Mouse (Mus musculus) G1E-ER4 (cell line): ENCODE measurements at regions not wholly inside any gene's neighbourhood (a gene's known extent, or its start where the extent isn't known, plus 50 kb on each side); places are given as distances from the start of the nearest gene placed in this dataset.
A peak's percentile ranks its signal among the peaks of the same experiment; 100 is the strongest.

Experiments used
- GATA1 ChIP-seq: IDR thresholded peaks from one replicate; pipeline ENCODE4 v1.8.0; 2012; ENCODE audit warnings: low read length, inconsistent platforms

DNA sequence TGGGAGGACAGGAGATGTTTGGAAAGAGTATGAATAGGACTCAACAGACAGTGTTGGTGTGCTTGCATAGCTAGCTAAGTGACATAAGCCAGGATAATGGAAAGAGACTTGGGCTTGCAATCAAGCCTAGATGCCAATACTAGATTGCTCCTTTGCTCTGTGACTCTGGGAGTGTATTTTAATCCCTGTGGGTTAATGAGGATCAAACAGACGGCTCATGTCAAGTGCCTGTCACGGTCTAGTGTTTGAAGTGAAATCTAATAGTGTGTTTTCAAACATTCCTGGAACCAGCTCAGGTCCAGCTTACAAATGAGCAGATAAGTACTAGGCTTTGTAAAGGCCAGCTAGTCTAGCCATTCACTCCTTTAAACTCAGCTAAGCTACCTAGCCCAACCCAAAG lies 64.1 kb upstream of the Ranbp3l start:
- TF ChIP-seq GATA1: no peak

DNA sequence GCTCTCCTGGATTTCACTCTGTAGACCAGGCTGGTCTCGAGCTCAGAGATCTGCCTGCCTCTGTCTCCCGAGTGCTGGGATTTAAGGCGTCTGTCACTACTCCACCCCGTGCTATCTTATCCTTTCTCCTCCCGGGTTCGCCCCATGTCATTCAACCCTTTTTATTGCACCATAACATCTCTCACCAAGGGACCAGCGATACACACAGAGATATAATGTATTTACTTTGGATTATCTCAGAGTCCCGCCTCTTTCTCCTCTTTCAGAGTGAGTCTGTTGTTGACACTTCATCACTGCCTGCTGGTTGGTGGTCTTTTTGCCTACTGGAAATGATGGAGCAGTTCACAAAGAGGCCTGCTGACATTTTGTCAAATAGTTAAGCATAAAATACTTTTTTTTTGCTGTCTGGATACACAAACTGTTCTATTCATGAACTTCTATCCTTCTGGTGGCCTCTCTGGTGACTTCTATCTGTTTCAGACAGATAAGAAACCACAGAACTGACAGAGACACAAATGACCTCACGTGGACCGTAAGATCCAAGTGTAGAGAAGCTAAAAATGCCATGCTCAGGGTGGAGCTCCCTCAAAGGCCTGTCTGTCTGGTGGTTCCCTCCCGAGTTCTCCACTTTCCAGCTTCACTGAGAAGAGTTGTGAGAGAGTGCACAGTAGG lies 70.1 kb upstream of the Ranbp3l start:
- TF ChIP-seq GATA1: peak; percentile 45

DNA sequence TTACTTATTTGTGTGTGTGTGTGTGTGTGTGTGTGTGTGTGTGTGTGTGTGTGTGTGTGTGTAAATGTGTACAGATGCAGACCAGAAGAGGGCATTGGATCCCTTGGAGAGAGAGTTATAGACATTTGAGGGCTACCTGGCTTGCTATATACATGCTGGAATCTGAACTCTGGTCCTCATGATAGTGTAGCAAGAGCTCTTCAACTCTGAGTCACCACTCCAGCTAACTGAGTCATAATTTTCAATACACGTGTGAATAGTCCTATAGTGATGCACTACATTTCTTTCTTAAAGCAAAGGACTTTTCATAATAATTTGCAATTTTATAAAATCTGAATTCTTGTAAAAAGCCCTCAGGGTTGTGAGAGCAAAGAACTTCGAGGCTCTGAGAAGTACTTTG lies 70.9 kb upstream of the Ranbp3l start:
- no peak for TF ChIP-seq GATA1

DNA sequence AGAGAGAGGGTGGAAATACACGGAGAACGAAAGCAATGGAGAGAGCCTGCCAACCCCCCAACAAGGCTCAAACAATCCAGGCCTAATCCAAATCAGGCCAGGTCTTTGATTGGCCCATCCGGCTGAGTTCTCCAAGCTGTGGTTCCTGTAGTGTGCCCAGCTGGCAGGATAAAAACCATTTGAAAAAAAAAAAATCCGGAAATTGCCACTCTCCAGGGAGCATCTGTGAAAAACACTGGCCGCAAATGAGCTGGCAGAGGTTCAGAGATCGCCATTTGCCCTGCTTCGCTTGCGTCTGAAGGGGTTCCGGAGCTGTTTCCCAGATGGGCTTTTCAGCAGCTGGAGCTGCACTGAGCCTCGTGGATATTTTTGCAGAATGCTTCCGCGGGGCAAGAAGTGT lies 71.4 kb upstream of the Ranbp3l start:
- no peak for TF ChIP-seq GATA1

DNA sequence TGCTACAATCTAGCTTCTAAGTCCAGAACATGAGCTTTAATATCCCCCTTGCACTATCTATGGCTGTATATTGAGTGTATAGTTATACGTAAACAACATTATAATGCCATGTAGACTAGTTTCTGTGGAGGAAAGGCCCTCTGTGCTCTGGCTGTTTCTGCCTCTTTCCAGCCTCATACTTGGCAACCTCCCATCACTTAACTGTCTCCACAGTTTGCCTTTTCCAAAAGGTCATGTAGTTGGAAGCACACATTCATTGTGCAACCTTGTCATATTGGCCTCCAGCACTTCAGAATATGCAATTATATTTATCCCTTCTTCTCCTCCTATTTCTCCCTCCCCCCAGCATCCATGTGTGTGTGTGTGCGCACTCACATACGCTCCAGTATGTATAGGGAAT lies 82.2 kb upstream of the Ranbp3l start:
- TF ChIP-seq GATA1: no peak

DNA sequence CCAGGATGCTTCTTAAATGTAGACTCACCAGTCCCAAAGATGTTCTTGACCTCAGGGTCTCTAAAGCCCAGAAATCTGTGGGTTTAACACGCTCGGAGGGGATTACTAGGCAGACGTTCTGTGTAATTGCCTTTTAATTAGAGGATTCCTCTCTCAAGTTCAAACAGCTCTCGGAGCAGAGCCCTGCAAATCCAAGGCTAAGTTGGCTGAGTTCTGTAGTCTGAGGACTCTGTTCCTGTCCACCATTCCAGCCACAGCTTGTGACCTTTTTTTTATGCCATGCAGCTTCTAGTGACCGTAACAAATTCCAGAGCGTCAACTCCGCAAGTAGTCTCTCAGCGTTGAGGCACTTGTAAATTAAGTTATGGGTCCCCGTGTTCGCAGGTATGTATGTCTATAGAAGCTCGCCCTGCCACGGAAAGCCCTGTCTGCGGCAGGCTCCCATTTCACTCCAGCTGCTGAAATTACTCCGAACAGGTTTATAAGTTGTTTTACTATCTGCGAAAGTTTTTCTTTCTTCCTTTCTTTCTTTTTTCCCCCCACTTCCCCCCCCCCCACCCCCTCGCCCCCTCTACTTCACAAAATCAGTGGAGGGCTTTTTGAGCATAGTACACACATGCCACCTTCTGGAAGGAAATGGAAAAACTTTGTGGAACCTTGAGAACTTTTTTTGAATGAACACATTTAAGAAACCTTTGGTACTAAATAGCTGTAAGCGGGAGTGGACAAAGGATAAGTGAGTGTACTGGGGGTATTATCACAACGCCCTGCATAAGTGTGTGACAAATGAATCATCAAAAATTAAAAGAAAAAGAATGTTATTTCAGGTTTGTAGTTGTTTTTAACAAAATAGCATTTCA lies 82.9 kb upstream of the Ranbp3l start:
- no peak for TF ChIP-seq GATA1

DNA sequence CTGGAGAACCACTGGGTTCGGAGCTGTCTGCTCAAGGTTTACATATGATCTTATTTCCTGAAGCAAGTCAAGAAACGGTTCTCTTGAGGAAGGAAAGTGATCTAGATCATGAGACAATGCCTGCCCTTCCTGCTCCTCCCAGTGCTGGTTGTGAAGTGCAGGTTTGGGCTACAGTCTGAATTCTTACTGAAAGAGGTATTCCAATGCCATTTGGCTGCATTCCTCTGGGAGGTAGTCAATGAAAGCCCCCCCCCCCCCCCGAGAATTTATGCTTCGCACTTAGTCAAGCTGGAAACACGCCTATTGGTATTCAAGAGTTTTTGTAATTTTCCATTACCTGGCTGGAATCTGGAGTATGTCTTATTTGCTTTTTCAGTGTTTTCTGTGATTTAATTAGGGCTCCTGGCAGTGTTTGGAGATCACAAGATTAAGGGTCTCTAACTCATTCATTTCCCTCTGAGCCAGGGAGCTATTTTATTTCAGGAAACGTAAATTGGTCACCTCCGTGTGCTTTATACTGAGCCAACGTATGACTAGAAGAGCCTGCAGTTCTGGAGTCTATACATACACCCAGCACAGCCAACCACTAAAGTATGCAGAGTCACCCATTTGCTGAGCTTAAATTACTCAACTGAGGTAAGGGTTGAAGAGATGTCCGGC lies 84.7 kb upstream of the Ranbp3l start:
- no peak for TF ChIP-seq GATA1

DNA sequence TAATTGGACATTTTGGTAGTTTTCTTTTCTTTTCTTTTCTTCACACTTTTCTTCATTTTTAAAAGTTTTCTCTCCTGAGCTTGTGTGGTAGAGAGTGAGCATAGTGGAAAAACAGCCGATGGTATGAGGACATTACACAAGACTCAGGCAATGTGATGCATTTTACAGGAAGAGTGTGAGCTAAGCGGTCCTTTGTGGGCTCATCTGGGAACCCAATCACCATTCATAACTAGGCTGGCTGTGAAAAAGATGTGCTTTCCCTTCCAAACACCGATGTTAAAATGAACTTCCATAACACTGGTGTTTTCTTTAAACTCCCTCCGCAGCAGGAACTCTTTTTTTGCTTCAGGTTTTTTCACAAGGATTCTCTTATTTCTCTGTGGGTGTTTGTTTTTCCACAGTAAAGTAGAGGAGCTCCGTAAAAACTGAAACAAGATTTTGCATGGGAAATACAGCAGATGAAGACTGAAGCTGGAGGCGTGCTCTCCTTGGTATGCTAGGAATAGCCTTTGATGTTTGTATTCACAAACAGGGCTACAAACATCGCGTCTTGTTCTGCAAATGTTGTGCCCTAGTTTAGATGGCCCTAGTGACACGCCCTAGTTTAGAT lies 92.8 kb upstream of the Ranbp3l start:
- no peak for TF ChIP-seq GATA1

DNA sequence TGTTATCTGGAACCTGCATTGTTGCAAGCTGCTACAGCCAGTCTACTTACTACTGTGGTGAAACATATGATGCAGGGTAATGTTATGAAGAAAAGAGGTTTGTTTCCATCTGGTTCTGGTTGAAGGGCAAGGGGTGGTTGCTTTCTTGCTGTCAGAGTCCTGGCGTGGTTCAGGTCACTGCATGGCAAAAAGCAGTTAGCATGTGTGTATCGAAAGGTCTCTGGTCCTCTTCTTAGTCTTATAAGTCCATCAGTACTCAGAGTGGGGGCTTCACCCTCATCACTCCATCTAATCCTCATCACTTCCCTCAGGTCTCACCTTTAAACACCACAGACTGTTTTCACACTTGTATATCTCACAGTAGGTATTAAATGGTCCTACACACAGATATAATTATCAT lies 99.7 kb upstream of the Ranbp3l start:
- TF ChIP-seq GATA1: no peak

DNA sequence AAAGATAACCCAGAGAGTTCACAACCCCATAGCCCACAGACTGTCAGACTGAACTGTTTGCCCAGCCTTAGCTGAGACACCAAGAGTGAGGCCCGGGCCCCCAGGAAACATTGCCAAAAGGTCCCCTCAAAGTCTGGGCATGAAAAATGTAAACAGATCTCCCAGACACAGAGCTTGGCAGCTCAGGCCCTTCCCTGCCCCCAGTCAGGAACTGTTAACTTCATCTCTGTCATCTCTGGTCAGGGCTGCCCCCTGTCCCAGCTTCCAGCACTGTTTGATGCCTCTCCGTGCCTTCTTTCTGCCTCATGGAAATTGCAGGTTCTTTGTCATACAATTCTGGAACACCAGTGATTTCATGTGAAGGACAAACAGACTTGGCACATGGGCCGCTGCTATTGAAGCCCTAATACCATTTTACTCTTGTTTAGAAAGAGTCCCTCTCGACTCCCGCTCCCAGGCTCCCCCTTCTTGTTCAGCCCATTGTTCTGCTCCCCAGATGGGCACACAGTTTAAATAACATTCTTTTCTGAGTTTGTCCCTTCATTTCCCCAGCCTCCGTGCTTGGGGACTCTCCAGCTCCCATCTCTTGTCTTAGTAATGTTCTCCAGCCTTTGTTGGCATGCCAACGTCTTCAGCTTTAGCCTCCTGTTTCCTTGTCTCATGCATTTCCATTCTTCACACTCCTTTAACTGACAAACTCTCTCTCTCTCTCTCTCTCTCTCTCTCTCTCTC lies 100.4 kb upstream of the Ranbp3l start:
- TF ChIP-seq GATA1: no peak

DNA sequence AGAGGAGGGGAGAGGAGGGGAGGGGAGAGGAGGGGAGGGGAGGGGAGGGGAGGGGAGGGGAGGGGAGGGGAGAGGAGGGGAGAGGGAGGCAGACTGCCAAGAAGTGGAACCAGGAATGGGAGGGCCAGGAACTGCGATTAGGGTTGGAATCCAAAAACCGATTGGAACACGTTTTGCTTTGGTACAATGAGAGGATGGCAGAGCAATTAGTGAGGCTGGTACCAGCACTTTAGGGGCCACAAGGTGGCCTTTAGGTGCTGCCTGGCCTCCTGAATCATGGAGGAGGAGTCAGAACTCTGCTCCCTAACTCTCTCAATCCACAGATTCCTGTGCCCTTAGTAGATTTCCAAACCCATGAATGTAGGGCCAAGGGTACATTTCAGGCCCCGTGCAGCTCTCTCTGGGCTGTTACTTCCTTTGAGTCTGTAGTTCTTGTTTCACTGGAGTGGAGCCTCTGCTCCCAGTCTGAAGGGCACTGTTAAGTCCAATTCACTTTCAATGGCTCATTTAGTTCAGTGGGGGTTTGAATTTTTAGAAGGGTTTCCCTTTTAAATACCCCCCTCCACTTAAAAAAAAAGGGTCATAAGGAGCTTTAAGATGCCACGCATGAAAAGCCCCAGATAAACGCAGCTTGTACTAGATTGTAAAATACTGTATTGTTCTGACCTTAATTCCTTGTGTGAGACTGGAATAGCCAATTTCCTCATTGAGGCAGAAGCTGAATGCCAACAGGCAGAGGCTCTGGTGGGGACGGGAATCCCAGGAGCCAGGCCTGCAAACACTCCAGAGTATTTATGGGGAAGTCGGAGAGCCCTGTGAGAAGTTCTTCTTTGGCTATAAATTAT lies 102.4 kb upstream of the Ranbp3l start:
- no peak for TF ChIP-seq GATA1

DNA sequence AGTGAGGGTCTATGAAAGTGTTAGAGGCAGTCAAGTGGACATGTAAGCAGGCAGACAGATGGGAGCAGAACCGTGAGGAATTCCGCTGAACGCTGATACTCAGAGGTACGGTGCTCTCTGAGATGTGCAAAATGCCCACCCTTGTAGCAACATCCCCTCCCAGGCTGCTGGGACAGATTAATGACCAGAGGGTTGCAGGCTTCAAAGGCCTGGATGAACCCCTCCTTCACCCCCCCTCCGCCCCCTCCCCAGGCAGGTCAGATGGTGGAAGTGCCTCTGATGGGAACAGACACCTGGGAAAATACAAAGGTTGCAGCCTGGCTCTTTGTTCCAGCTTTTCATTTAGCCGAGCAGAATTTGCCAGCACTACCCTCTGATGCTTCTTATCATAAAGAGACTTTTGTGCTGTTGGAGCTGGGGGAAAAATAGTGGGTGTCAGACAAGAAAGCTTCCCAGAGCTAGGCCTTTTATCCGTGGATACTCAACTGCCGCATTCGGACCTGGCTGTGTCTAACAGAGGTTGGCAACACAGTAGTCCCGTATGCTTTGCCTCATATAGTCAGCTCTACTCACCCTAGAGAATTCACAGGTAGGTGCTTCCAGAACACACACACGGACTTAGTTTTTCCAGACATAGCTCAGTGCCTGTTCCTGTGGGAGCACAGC lies 111.2 kb upstream of the Ranbp3l start:
- no peak for TF ChIP-seq GATA1

DNA sequence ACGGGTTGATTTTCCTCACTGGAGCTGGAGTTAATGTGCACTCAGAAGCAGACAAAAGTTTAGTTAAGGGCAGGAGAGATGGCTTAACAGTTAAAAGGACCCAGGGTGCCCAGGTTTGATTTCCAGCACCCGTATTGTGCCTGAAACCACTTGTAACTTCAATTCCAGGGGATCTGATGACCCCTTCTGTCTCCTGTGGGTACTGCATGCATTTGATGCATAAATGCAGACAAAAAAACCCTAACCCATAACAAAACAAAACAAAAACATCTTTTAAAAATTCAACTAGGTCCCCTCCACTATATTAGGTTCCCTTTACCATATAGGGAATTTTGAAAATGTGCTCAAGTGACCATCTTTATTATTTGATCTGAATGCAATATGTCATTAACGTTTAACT lies 112.2 kb upstream of the Ranbp3l start:
- no peak for TF ChIP-seq GATA1

DNA sequence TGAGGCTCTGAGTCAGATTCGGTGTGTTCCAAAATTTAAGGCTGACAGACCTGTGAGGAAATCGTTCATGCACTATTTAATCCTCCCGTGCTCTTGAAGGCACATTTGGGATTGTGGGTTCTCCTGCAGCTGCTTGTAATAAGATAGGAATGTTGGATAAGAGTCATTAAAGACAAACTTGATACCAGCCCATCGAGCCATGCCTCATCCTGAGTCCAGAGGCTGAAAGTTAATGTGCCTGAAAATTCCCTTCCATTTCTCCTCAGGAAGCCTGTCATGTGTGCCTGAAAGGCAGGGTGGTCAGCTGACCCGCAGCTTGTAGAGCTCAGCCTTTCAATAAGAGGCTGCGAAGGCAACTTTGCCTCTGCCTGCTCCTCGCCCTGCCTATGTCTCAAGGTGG lies 113.4 kb upstream of the Ranbp3l start:
- no peak for TF ChIP-seq GATA1
